Mouse (Mus musculus) CH12F3 (cell line): Measurements from ENCODE around the gene Phf21a.

Experiments used
- in situ Hi-C: fragments of 300-500 bp; cut with MboI; formaldehyde crosslinking; loops from 2 replicates; pipeline ENCODE4 v1.14.3; 2020; ENCODE audit warnings: low sequenced_read_pairs

The Phf21a gene

DNA sequence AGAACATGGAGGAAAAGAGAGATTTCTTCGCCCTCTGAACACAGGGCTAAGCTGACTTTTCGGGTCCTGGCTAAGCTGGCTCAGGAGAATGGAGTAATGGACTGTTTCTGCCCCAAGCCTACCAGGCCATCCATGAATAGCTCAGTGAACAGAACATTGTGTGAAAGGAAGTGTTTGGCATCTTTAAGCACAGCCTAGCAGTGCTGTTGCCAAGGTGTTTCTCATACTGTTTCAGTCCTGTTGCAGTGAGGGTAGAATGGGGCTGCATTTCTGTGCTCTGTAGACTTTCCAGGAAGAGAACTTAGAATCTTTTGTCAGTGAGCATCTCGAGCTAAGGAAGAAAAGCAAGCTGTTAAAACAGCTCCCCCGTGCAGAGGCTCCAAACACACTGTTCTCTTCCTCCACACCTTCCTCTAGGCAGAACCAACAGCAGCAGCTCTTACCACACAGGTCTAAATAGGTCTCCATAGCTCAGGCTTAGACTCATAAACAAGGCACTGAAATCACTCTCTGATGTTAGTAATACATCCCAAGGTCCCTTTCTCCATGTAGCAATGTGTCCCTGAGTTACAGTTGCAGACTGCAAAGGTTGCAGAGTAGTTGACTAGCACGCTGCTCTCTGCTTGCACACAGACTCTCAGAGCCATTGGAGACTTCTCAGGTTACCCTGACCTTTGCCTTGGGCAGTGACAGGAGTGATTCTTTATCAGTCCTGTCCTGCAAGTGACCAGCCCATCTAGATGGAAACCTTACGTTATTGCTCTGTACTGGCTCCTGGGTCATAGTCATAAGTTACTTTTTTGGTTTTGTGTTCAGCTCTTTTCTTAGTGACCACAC, 256.9 kb downstream of the Phf21a start:
- in situ Hi-C loops: no loop called here

DNA sequence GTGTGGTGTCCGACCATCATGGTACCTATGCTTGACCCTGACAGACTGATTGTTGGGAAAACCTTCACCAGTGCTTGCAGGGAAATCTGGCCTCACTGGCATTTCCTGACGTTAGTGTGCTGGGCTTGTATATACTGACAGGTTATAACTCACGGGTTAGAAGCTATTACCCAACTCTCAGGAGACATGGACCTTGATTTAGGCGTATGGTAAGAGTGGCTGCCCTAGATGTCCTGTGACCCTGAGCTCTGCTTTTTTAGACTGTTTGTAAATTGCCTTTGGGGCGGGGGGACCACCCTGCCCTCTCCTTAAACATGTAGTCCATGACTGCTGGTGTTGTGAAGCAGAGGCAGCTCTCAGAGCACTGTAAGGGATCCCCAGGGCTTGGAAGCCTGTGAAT, 257.8 kb downstream of the Phf21a start:
- in situ Hi-C loops: no loop called here

GRCm38 (mm10) chr2:92353402-92353801, 260.5 kb downstream of the Phf21a start:
- in situ Hi-C loops: no loop called here

- in situ Hi-C loops: no loop called here
Observed at GRCm38 (mm10) chr2:92354224-92354623, 261.3 kb downstream of the Phf21a start.

GRCm38 (mm10) chr2:92359301-92359700, 266.4 kb downstream of the Phf21a start:
- in situ Hi-C loops: no loop called here

DNA sequence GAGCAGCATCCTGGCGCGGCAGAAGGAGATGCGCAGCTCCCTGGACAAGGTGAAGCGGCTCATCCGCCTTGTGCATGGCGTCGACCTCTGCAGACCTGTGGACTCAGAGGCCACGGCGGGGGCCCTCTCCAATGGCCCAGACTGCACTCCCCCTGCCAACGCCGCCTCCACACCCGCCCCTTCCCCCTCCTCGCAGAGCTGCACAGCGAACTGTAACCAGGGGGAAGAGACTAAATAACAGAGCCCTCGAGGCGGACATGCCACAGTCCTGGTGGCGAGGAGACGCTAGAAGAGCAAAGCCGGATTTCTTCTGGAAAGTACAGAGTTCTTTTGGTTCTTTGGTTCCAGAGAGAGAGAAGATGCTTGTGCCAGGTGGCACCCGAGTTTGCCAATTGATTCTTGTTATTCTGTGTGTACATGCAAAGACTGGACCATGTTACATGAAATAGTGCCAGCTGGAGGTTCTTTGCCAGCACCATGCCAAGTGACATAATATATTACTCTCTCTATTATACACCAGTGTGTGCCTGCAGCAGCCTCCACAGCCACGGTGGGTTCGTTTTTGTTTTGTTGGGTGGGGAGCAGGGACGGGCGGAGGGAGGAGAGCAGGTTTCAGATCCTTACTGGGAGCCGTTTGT, 267.4 kb downstream of the Phf21a start:
- in situ Hi-C loops: no loop called here

GRCm38 (mm10) chr2:92360893-92361292, 268.0 kb downstream of the Phf21a start:
- in situ Hi-C loops: no loop called here

DNA sequence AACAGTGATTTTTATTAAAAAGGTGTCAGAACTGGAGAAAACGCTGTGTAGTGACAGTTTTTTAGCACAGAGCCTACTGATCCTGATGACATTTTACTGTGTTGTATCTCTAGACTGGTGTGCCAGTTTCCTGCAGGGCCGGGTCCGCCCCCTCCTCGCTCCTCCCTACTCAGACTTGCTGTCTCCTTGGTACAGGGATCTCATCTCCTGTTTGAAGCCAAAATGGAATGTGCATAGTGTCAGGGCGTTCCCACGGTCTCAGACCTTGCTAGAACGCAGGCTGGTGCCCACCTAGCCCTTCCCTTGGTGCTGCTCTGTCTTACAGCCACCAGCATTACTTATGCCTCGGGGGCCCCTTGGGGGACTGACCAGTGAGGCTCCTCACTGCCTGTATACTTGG, 268.9 kb downstream of the Phf21a start:
- in situ Hi-C loops: no loop called here

DNA sequence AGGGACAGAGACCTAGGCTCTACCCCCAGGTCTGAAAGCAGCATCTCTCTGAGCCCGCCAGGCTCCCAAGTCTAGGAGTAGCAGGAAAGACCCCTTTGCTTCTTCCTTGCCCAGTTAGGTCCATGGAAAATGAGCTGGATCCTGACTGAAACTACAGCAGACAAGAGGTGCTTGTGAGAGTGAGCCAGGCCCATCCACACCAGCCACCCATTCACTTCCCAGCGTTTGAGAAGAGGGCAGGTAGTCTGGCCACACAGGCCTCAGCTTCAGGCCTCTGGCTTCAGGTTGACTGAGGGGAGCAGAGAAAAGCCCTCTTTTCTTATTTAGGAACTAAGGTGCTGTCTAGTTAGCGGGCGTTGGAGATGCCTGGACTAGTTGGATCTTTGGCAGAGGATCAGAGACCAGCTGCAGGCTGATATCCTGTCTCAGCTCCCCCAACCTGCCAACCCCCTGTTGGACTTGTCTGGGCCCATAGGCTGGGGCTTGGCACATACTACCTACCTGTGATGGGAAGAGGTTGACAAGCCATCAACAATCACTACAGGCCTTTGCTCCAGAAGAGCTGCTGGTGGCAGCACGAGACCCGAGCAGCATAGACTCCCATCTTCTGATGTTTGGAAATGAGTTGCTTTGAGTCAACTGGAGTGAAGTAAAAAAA, 269.8 kb downstream of the Phf21a start:
- in situ Hi-C loops: no loop called here

GRCm38 (mm10) chr2:92364086-92364485, 271.2 kb downstream of the Phf21a start:
- in situ Hi-C loops: no loop called here

DNA sequence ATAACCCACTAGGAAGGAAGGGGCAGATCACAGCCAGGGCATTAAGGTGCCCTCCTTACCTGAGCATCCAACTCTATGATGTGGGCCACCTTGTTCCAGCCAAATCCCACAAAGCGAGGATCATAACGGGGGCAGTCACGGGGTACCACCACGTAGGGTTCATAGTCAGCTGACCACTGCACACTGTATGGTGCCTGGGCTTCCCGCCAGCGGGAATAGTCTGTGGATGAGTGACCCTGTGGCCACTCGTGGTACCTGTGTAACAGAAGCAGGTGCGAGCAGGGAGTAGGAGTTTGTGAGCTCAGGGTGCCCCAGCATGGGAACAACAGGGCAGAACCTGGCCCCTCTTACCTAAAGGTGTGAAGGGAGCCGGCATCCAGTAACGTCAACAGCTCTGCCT, 272.7 kb downstream of the Phf21a start:
- in situ Hi-C loops: no loop called here

DNA sequence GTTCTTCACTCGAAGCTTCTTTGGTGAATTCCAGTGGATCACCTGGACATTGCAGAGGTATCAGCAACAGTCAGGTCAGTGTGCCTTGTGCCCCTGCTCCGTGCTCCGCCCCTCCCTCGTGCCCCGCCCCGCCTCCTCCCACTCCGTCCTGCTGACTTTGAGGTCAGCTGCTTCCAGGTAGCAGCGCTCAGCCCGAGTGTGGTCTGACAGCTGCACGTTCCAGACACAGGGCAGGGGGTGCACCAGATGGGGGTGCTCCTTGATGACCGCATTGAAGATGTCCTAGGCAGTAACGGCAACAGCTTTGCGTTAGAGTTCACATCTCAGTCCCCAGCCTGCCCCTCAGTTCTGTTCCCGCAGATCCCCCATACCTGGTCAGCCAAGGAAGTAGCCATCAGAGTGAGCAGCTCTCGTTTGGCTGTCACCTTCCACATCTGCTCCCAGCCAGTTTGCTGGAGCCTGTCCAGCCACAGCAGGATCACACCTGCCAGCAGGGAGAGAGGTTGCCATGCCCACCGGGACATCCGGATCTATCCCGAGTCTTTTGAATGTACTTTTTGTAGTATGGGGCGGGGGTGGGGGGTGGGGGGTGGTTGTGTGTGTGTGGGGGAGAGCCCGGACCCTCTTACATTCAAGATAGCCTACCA, 274.6 kb downstream of the Phf21a start:
- in situ Hi-C loops: no loop called here

DNA sequence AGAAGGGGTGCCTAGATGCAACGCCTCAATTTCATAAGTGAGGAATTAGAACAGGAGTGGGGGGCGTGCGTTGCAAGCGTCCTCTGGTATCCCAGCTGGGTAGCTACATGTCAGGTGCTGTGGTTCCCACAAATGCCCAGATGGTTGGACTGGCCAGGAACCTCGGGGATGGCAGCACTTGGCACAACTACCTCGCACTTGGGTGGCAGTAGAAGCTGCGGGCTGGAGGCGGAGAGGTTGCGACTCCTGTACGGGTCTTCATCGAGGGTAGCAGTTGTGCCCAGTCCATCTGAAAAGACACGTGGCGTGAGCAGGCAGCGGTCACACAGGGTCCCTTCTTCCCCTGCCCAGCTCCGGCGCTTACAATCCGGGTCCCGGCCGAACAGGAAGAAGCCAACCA, 277.5 kb downstream of the Phf21a start:
- in situ Hi-C loops: no loop called here

GRCm38 (mm10) chr2:92370821-92371805, 278.2 kb downstream of the Phf21a start:
- in situ Hi-C loops: no loop called here

- in situ Hi-C loops: no loop called here
Observed at GRCm38 (mm10) chr2:92371971-92372690, 279.2 kb downstream of the Phf21a start.

- in situ Hi-C loops: no loop called here
Observed at GRCm38 (mm10) chr2:92372767-92373436, 280.0 kb downstream of the Phf21a start.

- in situ Hi-C loops: no loop called here
Observed at GRCm38 (mm10) chr2:92373437-92373813, 280.5 kb downstream of the Phf21a start.

DNA sequence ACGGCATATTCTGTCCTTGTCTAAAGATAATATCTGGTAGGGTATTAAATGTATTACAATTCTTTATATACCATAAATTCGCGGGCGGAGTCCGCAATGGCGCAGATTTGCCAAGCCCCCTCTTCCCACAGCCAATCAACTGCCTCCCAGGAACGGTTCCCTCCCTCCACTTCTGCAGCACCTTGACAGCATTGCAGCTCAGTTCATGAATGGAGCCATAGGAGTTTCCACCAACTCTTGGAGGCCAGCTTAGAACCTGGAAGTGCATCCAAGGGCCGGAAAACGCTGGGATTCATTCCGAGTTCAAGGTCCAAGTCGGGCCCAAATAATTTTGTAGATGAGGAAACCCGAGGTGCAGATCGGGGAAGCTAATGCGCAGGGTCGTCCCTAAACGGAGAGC, 281.6 kb downstream of the Phf21a start, which contains the start of the genes Pex16 and Large2:
TSS of gene Pex16 (plus strand) at position 163 of the 400 bp plus-strand sequence.
TSS of gene Large2 (minus strand) at position 356 of the 400 bp plus-strand sequence.
- in situ Hi-C loops: no loop called here

DNA sequence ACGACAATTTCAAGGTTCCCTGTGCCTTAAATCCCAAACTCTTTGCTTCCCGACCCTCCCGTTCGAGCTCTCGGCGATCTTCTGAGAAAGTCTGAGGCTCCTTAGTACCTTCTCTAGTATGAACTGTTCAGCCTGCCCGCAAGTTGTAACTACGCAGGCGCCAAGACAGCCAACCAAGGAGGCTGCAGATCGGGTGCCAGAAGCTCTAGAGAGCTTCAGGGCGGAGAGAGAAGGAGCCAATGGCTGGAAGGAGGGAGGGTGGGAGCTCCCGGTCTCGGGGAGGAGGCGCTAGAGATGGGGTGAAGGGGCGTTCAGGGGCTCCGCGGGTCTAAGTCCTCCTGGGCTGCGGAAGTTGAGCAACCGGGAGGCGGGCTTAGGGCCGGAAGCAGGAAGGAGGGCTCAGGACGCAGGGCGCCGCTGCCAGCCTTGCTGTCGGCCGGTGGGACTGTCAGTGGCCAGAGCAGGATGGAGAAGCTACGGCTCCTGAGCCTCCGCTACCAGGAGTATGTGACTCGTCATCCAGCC, 282.2 kb downstream of the Phf21a start:
- in situ Hi-C loops: no loop called here
